Mouse (Mus musculus): ENCODE results near the gene Pfn1. TPM values are rescaled to one million over a fixed set of nuclear protein-coding genes. Genes with fewer than 3 reads are reported as not detected.
A peak's percentile ranks its signal among the peaks of the same experiment; 100 is the strongest.

Pfn1 gene
- polyA plus RNA-seq, 1 experiment, result 265 TPM

- 0 out of 2 replicates have a peak overlapping the region, but pooled peaks have one; percentile 5 for H3K4me3 ChIP-seq (ENCODE audit: insufficient read depth, low read depth, low read length)
Measured at GRCm38 (mm10) chr11:70667271-70668150, 13.1 kb upstream of the Pfn1 start.

GRCm38 (mm10) chr11:70666687-70667086 is 12.2 kb upstream of the Pfn1 start:
- Histone ChIP-seq H3K4me1 (ENCODE audit: control insufficient read depth, insufficient read depth, insufficient read length, low read length) (no peaks in the 10 kb centered on the region), H3K27ac (replicated peaks; ENCODE audit: low read depth, low read length) (no peak overlapping the region), H3K4me3 (ENCODE audit: insufficient read depth, low read depth, low read length) (no peak overlapping the region)

More at GRCm38 (mm10) chr11:70667271-70668150, 13.1 kb upstream of the Pfn1 start:
- Histone ChIP-seq H3K4me1 (ENCODE audit: control insufficient read depth, insufficient read depth, insufficient read length, low read length) (no peaks in the 10 kb centered on the region), H3K27ac (replicated peaks; ENCODE audit: low read depth, low read length) (peak overlapping the region; percentile 29; the same call in 1 of the 2 replicates)

GRCm38 (mm10) chr11:70664741-70665140 is 10.3 kb upstream of the Pfn1 start:
- Histone ChIP-seq H3K27ac (replicated peaks; ENCODE audit: low read depth, low read length) (no peak overlapping the region), H3K4me3 (ENCODE audit: insufficient read depth, low read depth, low read length) (no peak overlapping the region), H3K4me1 (ENCODE audit: control insufficient read depth, insufficient read depth, insufficient read length, low read length) (no peaks in the 10 kb centered on the region)

GRCm38 (mm10) chr11:70663957-70664356 is 9.5 kb upstream of the Pfn1 start:
- Histone ChIP-seq H3K4me1 (ENCODE audit: control insufficient read depth, insufficient read depth, insufficient read length, low read length) (no peaks in the 10 kb centered on the region), H3K4me3 (ENCODE audit: insufficient read depth, low read depth, low read length) (no peak overlapping the region), H3K27ac (replicated peaks; ENCODE audit: low read depth, low read length) (no peak overlapping the region)

- Histone ChIP-seq H3K4me1 (ENCODE audit: control insufficient read depth, insufficient read depth, insufficient read length, low read length) (no peaks in the 10 kb centered on the region), H3K27ac (replicated peaks; ENCODE audit: low read depth, low read length) (no peak overlapping the region), H3K4me3 (ENCODE audit: insufficient read depth, low read depth, low read length) (no peak overlapping the region)
Measured at GRCm38 (mm10) chr11:70663101-70663500, 8.7 kb upstream of the Pfn1 start.

- Histone ChIP-seq H3K27ac (replicated peaks; ENCODE audit: low read depth, low read length) (no peak overlapping the region), H3K4me1 (ENCODE audit: control insufficient read depth, insufficient read depth, insufficient read length, low read length) (no peaks in the 10 kb centered on the region), H3K4me3 (ENCODE audit: insufficient read depth, low read depth, low read length) (no peak overlapping the region)
Measured at GRCm38 (mm10) chr11:70660571-70660970, 6.1 kb upstream of the Pfn1 start.

GRCm38 (mm10) chr11:70658942-70659341 is 4.5 kb upstream of the Pfn1 start:
- no peak overlapping the region for H3K27ac ChIP-seq (replicated peaks; ENCODE audit: low read depth, low read length)
- H3K4me1 ChIP-seq (ENCODE audit: control insufficient read depth, insufficient read depth, insufficient read length, low read length), result no peaks in the 10 kb centered on the region
- no peak overlapping the region for H3K4me3 ChIP-seq (ENCODE audit: insufficient read depth, low read depth, low read length)

- Histone ChIP-seq H3K27ac (replicated peaks; ENCODE audit: low read depth, low read length) (no peak overlapping the region), H3K4me1 (ENCODE audit: control insufficient read depth, insufficient read depth, insufficient read length, low read length) (no peaks in the 10 kb centered on the region), H3K4me3 (ENCODE audit: insufficient read depth, low read depth, low read length) (no peak overlapping the region)
Measured at GRCm38 (mm10) chr11:70658521-70658920, 4.1 kb upstream of the Pfn1 start.

GRCm38 (mm10) chr11:70657991-70658390 is 3.5 kb upstream of the Pfn1 start:
- Histone ChIP-seq H3K4me3 (ENCODE audit: insufficient read depth, low read depth, low read length) (no peak overlapping the region), H3K4me1 (ENCODE audit: control insufficient read depth, insufficient read depth, insufficient read length, low read length) (no peaks in the 10 kb centered on the region), H3K27ac (replicated peaks; ENCODE audit: low read depth, low read length) (no peak overlapping the region)

- Histone ChIP-seq H3K4me3 (ENCODE audit: insufficient read depth, low read depth, low read length) (no peak overlapping the region), H3K4me1 (ENCODE audit: control insufficient read depth, insufficient read depth, insufficient read length, low read length) (no peaks in the 10 kb centered on the region), H3K27ac (replicated peaks; ENCODE audit: low read depth, low read length) (no peak overlapping the region)
Measured at GRCm38 (mm10) chr11:70657573-70657972, 3.1 kb upstream of the Pfn1 start.

GRCm38 (mm10) chr11:70656964-70657363 is 2.5 kb upstream of the Pfn1 start, which contains the start of gene Eno3:
TSS of gene Eno3 (plus strand) at chr11:70657202.
- H3K27ac ChIP-seq (replicated peaks; ENCODE audit: low read depth, low read length), result peak within 1 kb of the TSS; percentile 79
- H3K4me1 ChIP-seq (ENCODE audit: control insufficient read depth, insufficient read depth, insufficient read length, low read length), result no peaks in the 10 kb centered on the region
- peak within 1 kb of the TSS; percentile 76 for H3K4me3 ChIP-seq (ENCODE audit: insufficient read depth, low read depth, low read length)

GRCm38 (mm10) chr11:70656456-70656927 is 2.0 kb upstream of the Pfn1 start:
- Histone ChIP-seq H3K4me3 (ENCODE audit: insufficient read depth, low read depth, low read length) (peak overlapping the region; percentile 76), H3K27ac (replicated peaks; ENCODE audit: low read depth, low read length) (peak overlapping the region; percentile 79), H3K4me1 (ENCODE audit: control insufficient read depth, insufficient read depth, insufficient read length, low read length) (no peaks in the 10 kb centered on the region)

- no peaks in the 10 kb centered on the region for H3K4me1 ChIP-seq (ENCODE audit: control insufficient read depth, insufficient read depth, insufficient read length, low read length)
- H3K4me3 ChIP-seq (ENCODE audit: insufficient read depth, low read depth, low read length), result peak overlapping the region; percentile 76
Measured at GRCm38 (mm10) chr11:70655571-70656455, 1.4 kb upstream of the Pfn1 start.

GRCm38 (mm10) chr11:70654923-70655570 is 603 bp upstream of the Pfn1 start:
- Histone ChIP-seq H3K4me1 (ENCODE audit: control insufficient read depth, insufficient read depth, insufficient read length, low read length) (no peaks in the 10 kb centered on the region), H3K27ac (replicated peaks; ENCODE audit: low read depth, low read length) (peak overlapping the region; percentile 79), H3K4me3 (ENCODE audit: insufficient read depth, low read depth, low read length) (peak overlapping the region; percentile 76)

More at GRCm38 (mm10) chr11:70655571-70656455, 1.4 kb upstream of the Pfn1 start:
- H3K27ac ChIP-seq (replicated peaks; ENCODE audit: low read depth, low read length), result peak overlapping the region; percentile 79
